Mouse (Mus musculus) heart, embryonic 15.5 days (tissue): ENCODE data around the gene Cyth2. TPM values are rescaled to one million over a fixed set of nuclear protein-coding genes. Genes with fewer than 3 reads are reported as not detected.

Source experiments
- ATAC-seq: fragments of 200-750 bp; cut with Nextera tagmentation; replicated peaks from 2 replicates; pipeline ENCODE4 v1.8.0; 2017; ENCODE audit warnings: low read depth, moderate TSS enrichment; ENCODE audit not compliant: insufficient number of reproducible peaks, insufficient read depth, low FRiP score
- H3K27ac ChIP-seq: fragments of 300-500 bp; sonication (generic); 2 replicates; pipeline ENCODE4 v1.5.1; 2015; ENCODE audit warnings: mild to moderate bottlenecking, inconsistent platforms
- H3K27me3 ChIP-seq: fragments of 300-500 bp; sonication (generic); 2 replicates; pipeline ENCODE4 v1.6.1; 2015; ENCODE audit warnings: inconsistent platforms
- H3K36me3 ChIP-seq: fragments of 300-500 bp; sonication (generic); 2 replicates; pipeline ENCODE4 v1.6.1; 2015; ENCODE audit warnings: mild to moderate bottlenecking, inconsistent platforms
- H3K4me1 ChIP-seq: fragments of 300-500 bp; sonication (generic); replicated peaks from 2 replicates; pipeline ENCODE4 v1.6.1; 2015; ENCODE audit warnings: inconsistent platforms
- H3K4me2 ChIP-seq: fragments of 300-500 bp; sonication (generic); 2 replicates; pipeline ENCODE4 v1.6.1; 2015; ENCODE audit warnings: inconsistent platforms, mild to moderate bottlenecking, moderate library complexity
- H3K4me3 ChIP-seq: fragments of 300-500 bp; sonication (generic); 2 replicates; pipeline ENCODE4 v1.5.1; 2015; ENCODE audit warnings: mild to moderate bottlenecking, inconsistent platforms
- H3K9ac ChIP-seq: fragments of 300-500 bp; sonication (generic); 2 replicates; pipeline ENCODE4 v1.6.1; 2015; ENCODE audit warnings: mild to moderate bottlenecking, inconsistent platforms
- H3K9me3 ChIP-seq: fragments of 300-500 bp; sonication (generic); replicated peaks from 2 replicates; pipeline ENCODE4 v1.6.1; 2016; ENCODE audit warnings: inconsistent platforms
- WGBS: fragments of 180-500 bp; shearing (Covaris S2); methylation state at CpG from one replicate; pipeline ENCODE4 v1.1.7; 2015; ENCODE audit warnings: mixed read lengths; 5-methylcytosine and 5-hydroxymethylcytosine counted together
- polyA plus RNA-seq: library from polyadenylated mRNA; unstranded; fragments of >200 nt; fragmentation: Nextera tagmentation; extraction: Ambion mirVana; gene quantifications from 2 replicates; pipeline ENCODE4 v1.2.1, GENCODE M21; 2015

The Cyth2 gene
- polyA plus RNA-seq, 1 experiment from 2014 or later, result 92.2 TPM

DNA sequence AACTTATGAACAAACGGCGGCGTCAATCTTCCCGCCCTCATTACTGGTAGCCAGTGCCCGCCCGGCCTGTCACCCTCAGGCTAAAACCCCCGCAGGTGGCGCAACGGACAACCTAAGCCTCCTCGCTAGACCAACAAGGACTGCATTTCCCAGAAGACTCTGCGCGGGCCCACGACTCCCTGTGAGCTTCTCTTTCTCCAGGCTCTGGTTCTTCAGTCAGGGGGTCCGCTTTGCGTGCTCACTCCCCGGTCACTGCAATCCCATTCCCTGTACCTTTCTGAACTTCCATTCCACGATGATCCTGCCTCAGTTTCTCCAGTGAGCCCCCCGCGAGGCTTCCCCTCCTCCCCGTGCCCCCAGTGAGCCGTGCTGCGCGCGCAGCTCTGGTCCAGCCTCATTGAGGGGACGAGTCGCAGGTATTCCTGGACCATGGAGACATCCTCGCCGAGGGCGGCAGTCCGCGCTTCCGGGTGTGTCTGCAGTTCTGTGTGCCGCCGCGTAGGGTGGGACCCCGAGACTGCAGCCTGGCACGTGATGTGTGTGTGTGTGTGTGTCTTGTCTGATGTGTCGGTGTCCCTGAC is 30.8 kb downstream of the Cyth2 start, which contains the start of gene Lmtk3:
TSS of gene Lmtk3 (plus strand) at position 228 of the 581 bp plus-strand sequence.
- WGBS, result under 1% methylated on average over 38 of the region's 38 CpGs

DNA sequence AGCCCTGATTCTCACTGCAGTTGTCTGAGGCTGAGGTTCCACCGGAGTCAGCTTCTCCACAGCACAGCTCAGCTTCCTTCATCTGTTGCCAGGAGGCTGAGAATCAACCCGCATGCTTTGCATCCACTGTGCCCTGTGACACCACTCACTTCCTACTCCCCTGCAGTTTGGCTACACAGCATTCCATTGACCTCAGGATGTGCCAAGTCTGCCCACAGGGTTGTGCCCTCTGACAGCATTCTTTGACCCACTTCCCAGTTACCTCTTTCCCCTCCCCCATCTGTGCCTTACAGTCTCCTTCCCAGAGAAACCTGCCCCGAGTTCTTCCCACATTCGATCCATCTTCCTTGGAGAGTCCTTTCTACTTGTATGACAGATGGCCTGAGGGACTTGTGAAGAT is 32.1 kb downstream of the Cyth2 start:
- H3K27me3 ChIP-seq, result peaks cover 65% of the 10 kb centered on the region
- no peak for ATAC-seq
- 56% methylated on average over 4 of the region's 4 CpGs for WGBS

More for the DNA sequence above, 30.8 kb downstream of the Cyth2 start, which contains the start of gene Lmtk3:
- Histone ChIP-seq H3K27ac (no peak within 1 kb of the TSS), H3K4me3 (peak within 1 kb of the TSS; percentile 68), H3K4me2 (peak within 1 kb of the TSS; percentile 88), H3K4me1 (peaks cover 33% of the 10 kb centered on the region), H3K9me3 (no peaks in the 10 kb centered on the region), H3K27me3 (peaks cover 69% of the 10 kb centered on the region), H3K9ac (peak within 1 kb of the TSS; percentile 59), H3K36me3 (no peaks in the 10 kb centered on the region)
- ATAC-seq, result peak; percentile 28; the same call in 1 of the 2 replicates

DNA sequence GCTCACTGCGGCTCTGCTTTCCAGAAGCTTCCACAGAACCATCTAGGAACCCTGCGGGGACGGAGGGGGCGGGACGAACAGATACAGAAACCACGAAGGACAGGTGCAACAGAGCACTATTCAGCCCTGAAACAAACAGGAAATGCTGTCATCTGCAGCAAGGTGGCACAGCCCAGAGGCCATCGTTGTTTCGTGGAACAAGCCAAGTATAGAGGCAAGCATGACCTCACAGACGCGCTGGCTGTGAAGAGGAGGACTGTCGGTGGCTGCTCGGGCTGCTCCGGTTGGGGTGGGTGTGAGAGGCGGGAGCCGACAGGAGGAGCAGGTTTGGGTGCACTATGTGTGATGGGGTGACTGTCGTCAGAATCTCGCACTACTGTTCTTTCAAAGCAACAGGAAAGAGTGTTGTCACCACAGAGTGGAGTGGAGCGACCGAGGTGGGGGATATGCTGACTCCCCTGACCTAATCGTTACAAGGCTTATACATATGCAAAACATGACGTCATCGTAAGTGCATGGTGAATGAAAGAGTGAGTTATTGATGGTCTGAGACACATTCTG is 35.2 kb downstream of the Cyth2 start:
- Histone ChIP-seq H3K4me3 (0 out of 2 replicates have a peak overlapping the region, but pooled peaks have one; percentile 11), H3K9me3 (no peaks in the 10 kb centered on the region), H3K4me1 (peaks cover 11% of the 10 kb centered on the region), H3K4me2 (peak overlapping the region; percentile 49), H3K27ac (no peak overlapping the region), H3K27me3 (peaks cover 43% of the 10 kb centered on the region), H3K9ac (no peak overlapping the region), H3K36me3 (no peaks in the 10 kb centered on the region)
- 0 out of 2 replicates have a peak, but pooled peaks have one; percentile 32 for ATAC-seq
- 15% methylated on average over 22 of the region's 22 CpGs for WGBS

More for the DNA sequence above, 32.1 kb downstream of the Cyth2 start:
- Histone ChIP-seq H3K4me3 (no peak overlapping the region), H3K36me3 (no peaks in the 10 kb centered on the region), H3K4me1 (peaks cover 33% of the 10 kb centered on the region), H3K4me2 (no peak overlapping the region), H3K27ac (no peak overlapping the region), H3K9ac (no peak overlapping the region), H3K9me3 (no peaks in the 10 kb centered on the region)

DNA sequence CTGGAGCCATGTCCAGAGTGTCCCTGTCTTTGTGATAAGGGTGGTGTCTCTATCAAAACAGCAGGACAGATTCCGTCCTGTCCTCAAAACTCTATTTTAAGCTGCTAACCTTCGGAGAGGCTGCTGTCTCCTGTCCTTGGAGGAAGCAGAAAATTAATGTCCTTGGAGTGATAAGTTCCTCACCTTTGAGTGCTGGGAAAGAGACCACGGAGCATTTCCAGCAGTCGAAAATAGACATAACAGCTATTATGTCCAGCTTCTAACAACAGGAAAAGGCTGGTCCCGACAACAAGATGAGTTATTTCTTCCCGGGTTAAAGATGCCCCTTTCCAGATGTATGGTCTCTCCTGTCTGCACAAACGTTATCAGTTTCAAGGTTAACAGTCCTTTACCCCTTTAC is 39.1 kb downstream of the Cyth2 start:
- H3K4me2 ChIP-seq, result no peak overlapping the region
- H3K9me3 ChIP-seq, result no peaks in the 10 kb centered on the region
- H3K4me3 ChIP-seq, result no peak overlapping the region
- H3K4me1 ChIP-seq, result peaks cover 3% of the 10 kb centered on the region; the same call in 1 of the 2 replicates
- H3K27me3 ChIP-seq, result peaks cover 30% of the 10 kb centered on the region
- no peaks in the 10 kb centered on the region for H3K36me3 ChIP-seq
- no peak overlapping the region for H3K27ac ChIP-seq
- 55% methylated on average over 7 of the region's 7 CpGs for WGBS
- ATAC-seq, result no peak
- H3K9ac ChIP-seq, result no peak overlapping the region

DNA sequence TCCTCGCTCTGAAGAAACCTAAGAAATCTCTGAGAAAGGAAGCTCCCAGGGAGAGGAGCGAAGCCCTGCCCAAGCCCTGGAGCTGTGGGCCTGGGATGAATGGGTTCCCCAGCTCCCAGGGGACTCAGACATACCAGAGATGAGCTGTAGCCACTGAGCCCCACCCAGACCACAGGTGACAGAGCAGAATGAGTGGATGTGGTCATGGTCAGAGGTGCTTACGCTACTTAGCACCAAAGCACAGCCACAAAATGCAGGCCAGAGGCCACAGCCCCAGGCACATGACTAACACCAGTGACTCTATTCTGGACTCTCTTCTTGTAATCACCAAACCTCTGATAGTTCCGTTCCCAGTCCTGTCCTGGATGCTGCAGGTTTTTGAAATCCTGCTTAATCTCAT is 43.3 kb downstream of the Cyth2 start:
- WGBS, result 58% methylated on average over 4 of the region's 4 CpGs
- H3K27me3 ChIP-seq, result peaks cover 16% of the 10 kb centered on the region
- ATAC-seq, result no peak
- no peaks in the 10 kb centered on the region for H3K4me1 ChIP-seq
- H3K27ac ChIP-seq, result no peak overlapping the region
- no peak overlapping the region for H3K9ac ChIP-seq
- no peak overlapping the region for H3K4me2 ChIP-seq
- no peaks in the 10 kb centered on the region for H3K9me3 ChIP-seq
- no peaks in the 10 kb centered on the region for H3K36me3 ChIP-seq
- H3K4me3 ChIP-seq, result no peak overlapping the region

DNA sequence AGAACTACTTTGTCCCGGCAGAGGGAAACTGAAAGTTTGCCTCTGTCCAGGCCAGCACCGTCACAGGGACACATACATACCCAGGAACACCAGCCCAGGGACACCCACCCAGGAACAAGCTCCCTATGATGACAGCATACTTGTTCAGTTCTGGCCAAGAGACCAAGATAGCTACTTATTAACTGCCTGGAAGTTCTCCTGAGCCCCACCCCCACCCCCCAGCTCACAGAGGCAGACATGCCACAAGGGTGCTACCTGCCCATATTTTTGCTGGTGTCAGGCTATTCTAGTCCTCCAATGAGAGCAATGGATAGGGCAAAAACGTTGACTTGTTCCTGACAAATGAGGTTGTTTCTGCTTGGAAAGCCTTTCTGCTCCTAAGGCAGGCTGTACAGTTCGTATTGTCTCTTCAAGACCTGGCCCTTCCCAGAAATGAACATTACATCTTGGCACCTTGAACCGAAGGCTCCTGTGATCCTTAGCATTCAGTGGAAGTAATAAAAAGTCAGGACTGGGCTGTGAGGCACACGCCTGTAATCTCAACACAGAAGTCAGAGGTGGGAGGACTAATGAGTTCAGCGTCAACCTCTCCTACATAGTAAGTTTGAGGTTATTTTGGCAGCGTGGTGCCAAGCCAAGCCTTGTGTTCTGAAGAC is 43.8 kb downstream of the Cyth2 start:
- 56% methylated on average over 8 of the region's 8 CpGs for WGBS
- no peak for ATAC-seq
- no peak overlapping the region for H3K4me3 ChIP-seq

DNA sequence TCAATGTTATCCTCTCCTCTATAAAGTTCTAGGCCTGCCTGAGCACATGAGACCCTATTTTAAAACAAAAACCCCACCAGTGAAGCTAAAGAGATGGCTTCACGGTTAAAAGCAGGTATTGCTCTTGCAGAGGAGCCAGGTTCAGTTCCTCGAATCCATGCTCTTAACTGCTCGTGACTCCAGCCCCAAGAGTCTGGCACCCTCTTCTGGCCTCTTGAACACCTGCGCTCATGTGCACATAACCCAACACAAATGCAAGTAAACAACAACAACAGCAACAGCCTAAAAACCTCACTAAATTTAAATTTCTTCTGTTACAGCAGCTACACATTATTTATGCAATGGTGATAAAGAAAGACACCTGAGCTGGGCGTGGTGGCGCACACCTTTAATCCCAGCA is 46.9 kb downstream of the Cyth2 start:
- H3K4me2 ChIP-seq, result no peak overlapping the region
- H3K27ac ChIP-seq, result no peak overlapping the region
- no peak overlapping the region for H3K4me3 ChIP-seq
- no peaks in the 10 kb centered on the region for H3K36me3 ChIP-seq
- H3K4me1 ChIP-seq, result no peaks in the 10 kb centered on the region
- WGBS, result 86% methylated on average over 6 of the region's 6 CpGs
- H3K27me3 ChIP-seq, result peaks cover 3% of the 10 kb centered on the region; the same call in 1 of the 2 replicates
- ATAC-seq, result no peak
- no peaks in the 10 kb centered on the region for H3K9me3 ChIP-seq
- no peak overlapping the region for H3K9ac ChIP-seq

More for the DNA sequence above, 43.8 kb downstream of the Cyth2 start:
- H3K27ac ChIP-seq, result no peak overlapping the region
- peaks cover 16% of the 10 kb centered on the region for H3K27me3 ChIP-seq
- no peaks in the 10 kb centered on the region for H3K36me3 ChIP-seq
- no peak overlapping the region for H3K9ac ChIP-seq
- no peak overlapping the region for H3K4me2 ChIP-seq
- no peaks in the 10 kb centered on the region for H3K9me3 ChIP-seq
- H3K4me1 ChIP-seq, result no peaks in the 10 kb centered on the region

DNA sequence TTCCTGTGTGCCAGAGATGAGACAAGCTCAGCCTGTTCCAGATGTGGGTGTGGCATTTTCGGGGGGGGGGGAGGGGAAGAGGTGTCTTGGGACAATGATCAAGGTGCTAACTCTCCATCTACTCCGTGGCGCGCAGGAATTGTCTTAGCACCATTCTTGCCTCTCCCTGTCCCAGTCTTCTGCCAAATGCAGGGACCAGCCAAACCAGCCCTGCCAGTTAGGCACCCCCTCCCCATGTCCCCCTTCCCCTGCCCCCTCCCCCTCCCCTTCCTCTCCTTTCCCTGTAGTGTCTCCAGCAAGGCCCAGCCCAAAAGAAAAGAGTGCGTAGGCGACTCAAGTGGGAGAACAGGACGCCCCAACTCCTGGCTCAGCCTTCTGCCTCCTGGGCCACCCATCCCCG is 47.6 kb downstream of the Cyth2 start:
- Histone ChIP-seq H3K4me1 (no peaks in the 10 kb centered on the region), H3K4me3 (no peak overlapping the region), H3K27me3 (peaks cover 3% of the 10 kb centered on the region; the same call in 1 of the 2 replicates), H3K36me3 (no peaks in the 10 kb centered on the region), H3K9me3 (no peaks in the 10 kb centered on the region), H3K9ac (no peak overlapping the region), H3K4me2 (no peak overlapping the region), H3K27ac (no peak overlapping the region)
- WGBS, result 49% methylated on average over 7 of the region's 8 CpGs
- no peak for ATAC-seq

DNA sequence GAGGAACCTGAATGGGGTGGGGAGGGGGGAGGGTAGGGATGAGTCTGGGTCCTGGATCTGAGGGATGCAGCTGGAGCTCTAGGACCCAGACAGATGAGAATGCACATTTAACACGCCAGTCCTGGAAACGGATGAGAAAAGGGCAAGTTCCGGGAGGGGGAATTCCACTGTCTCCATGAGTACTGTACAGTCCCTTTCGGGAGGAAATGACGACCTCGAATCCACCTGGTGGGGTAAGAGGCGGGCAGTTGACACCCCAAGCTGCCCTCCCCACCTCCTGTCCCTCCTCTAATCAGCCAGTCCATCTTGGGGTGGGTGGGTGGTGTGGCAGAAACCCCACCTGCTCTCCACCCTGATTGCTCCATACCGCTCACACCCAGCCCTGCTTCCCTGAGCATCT is 48.4 kb downstream of the Cyth2 start:
- Histone ChIP-seq H3K9ac (no peak overlapping the region), H3K4me2 (no peak overlapping the region), H3K36me3 (no peaks in the 10 kb centered on the region), H3K4me3 (no peak overlapping the region), H3K27me3 (peaks cover 6% of the 10 kb centered on the region), H3K9me3 (no peaks in the 10 kb centered on the region), H3K27ac (no peak overlapping the region), H3K4me1 (no peaks in the 10 kb centered on the region)
- 45% methylated on average over 8 of the region's 8 CpGs for WGBS
- ATAC-seq, result no peak

DNA sequence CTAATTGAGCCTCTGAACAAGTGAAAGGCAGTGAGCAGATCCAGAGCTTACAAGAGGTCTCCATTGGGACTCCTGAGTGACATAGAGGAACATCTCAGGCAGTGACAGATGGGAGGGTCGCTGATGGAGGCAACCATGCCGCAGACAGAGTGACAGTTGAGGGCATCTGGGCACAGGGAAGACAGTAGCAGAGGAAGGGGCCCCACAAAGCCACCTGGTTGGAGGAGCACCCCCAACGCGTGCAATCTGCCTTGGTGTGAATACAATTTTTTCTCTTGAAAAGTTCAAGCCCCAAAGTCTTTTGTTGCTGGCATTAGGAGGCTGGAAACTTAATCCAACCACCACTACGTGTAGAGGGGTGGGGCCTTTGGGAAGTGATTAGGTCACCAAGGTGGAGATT is 54.2 kb downstream of the Cyth2 start:
- H3K4me2 ChIP-seq, result no peak overlapping the region
- 54% methylated on average over 5 of the region's 5 CpGs for WGBS
- ATAC-seq, result no peak
- no peaks in the 10 kb centered on the region for H3K36me3 ChIP-seq
- H3K4me1 ChIP-seq, result peaks cover 6% of the 10 kb centered on the region
- no peaks in the 10 kb centered on the region for H3K9me3 ChIP-seq
- no peak overlapping the region for H3K9ac ChIP-seq
- H3K4me3 ChIP-seq, result no peak overlapping the region
- H3K27ac ChIP-seq, result no peak overlapping the region
- peaks cover 41% of the 10 kb centered on the region for H3K27me3 ChIP-seq

DNA sequence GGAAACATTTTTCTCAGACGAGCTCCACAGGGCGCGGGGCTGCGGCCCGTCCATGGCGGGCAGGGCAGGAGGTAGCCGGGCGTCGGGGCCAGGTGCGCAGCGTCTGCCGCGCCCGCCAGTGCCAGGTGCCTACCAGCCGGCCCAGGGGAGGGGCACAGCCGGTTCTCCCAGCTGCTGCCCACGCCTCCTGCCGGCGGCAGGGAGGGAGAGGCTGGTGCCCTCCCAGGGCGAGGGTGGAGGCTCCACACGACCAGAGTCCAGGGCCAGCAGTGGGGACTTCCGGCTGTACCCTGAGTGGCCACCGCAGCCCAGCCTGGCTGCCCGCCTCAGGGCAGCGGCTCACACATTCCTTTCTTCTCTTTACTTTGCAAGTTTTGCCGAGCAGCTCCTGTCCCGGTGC is 55.0 kb downstream of the Cyth2 start:
- WGBS, result 12% methylated on average over 27 of the region's 27 CpGs

More for the DNA sequence above, 55.0 kb downstream of the Cyth2 start:
- H3K4me2 ChIP-seq, result peak overlapping the region; percentile 53
- ATAC-seq, result no peak
- no peak overlapping the region for H3K9ac ChIP-seq
- no peak overlapping the region for H3K27ac ChIP-seq
- peaks cover 6% of the 10 kb centered on the region for H3K4me1 ChIP-seq
- peaks cover 41% of the 10 kb centered on the region for H3K27me3 ChIP-seq
- peak overlapping the region; percentile 25 for H3K4me3 ChIP-seq
- no peaks in the 10 kb centered on the region for H3K36me3 ChIP-seq
- H3K9me3 ChIP-seq, result no peaks in the 10 kb centered on the region
